Mouse (Mus musculus): ENCODE data around the gene Sf3a3. TPM values are rescaled to one million over a fixed set of nuclear protein-coding genes. Genes with fewer than 3 reads are reported as not detected.
A peak's percentile ranks its signal among the peaks of the same experiment; 100 is the strongest.

Sf3a3 gene
- total RNA-seq, 2 experiments from 2014 or later, result 33.0 to 35.6 TPM

GRCm38 (mm10) chr4:124683474-124683873 lies 31.1 kb upstream of the Sf3a3 start:
- TF ChIP-seq CTCF (IDR thresholded peaks at IDR 0.05), result no peak
- no peak for DNase-seq (ENCODE audit: extremely low spot score in 1 of 2, low spot score in 2 of 2)

GRCm38 (mm10) chr4:124685004-124685403 lies 29.6 kb upstream of the Sf3a3 start:
- intact Hi-C loops (cut with DNase I), result no loop called here
- Histone ChIP-seq H3K4me3 (no peak overlapping the region), H3K27ac (no peak overlapping the region)
- TF ChIP-seq CTCF (IDR thresholded peaks at IDR 0.05), result peak; percentile 40
- no peak for DNase-seq (ENCODE audit: extremely low spot score in 1 of 2, low spot score in 2 of 2)

More at GRCm38 (mm10) chr4:124683474-124683873, 31.1 kb upstream of the Sf3a3 start:
- Histone ChIP-seq H3K27ac (no peak overlapping the region), H3K4me3 (no peak overlapping the region)
- intact Hi-C loops (cut with DNase I), result no loop called here

- no peak overlapping the region for H3K4me3 ChIP-seq
- no peak for DNase-seq (ENCODE audit: extremely low spot score in 1 of 2, low spot score in 2 of 2)
- intact Hi-C loops (cut with DNase I), result no loop called here
- no peak for TF ChIP-seq CTCF (IDR thresholded peaks at IDR 0.05)
- H3K27ac ChIP-seq, result no peak overlapping the region
Measured at GRCm38 (mm10) chr4:124685453-124685852, 29.1 kb upstream of the Sf3a3 start.

DNA sequence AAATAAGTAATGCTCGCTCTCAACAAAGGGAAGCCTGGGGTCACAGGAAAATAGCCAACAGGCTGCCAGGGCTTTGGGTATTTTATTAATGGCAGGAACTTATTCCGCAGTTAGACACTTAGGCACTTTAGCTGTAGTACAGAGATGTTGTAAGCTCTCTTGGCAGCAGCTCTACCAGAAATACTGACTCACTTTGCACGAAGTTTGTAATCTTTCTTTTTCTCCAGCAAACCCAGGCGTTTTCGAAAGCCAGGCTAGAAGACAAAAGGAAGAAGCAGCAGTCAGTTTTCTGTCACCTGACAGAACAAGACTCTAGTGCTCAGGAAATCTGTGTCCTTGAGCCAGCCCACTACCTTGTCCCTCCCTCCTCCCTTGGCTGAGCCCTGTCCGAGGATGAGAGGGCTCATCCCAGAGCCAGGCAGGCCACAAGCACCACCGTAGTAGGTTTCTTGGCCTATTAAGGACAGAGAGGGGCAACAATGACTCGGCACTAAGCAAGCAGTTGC lies 28.6 kb upstream of the Sf3a3 start:
- no peak for TF ChIP-seq CTCF (IDR thresholded peaks at IDR 0.05)
- no peak for DNase-seq (ENCODE audit: extremely low spot score in 1 of 2, low spot score in 2 of 2)
- intact Hi-C loops (cut with DNase I), result no loop called here
- H3K4me3 ChIP-seq, result no peak overlapping the region
- no peak overlapping the region for H3K27ac ChIP-seq

DNA sequence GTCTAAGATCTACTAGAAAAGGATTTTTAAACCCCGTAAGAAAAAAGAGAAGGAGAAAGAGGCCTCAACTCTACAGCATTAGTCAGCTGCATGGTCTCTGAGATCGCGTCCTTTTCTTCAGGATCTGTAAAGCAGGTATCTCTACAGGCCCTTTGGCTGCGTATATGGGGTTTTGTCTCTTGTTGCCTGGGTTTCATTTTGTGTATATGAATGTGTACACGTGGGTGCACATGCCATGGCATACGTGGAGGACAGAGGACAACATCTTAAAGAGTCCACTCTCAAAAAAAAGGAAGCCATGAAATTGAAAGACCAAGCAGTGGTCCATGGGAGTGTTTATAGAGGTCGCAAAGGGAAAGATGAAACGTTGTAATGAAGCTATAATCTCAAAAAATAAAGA lies 23.1 kb upstream of the Sf3a3 start:
- no peak for TF ChIP-seq CTCF (IDR thresholded peaks at IDR 0.05)
- intact Hi-C loops (cut with DNase I), result no loop called here
- DNase-seq (ENCODE audit: extremely low spot score in 1 of 2, low spot score in 2 of 2), result no peak
- H3K4me3 ChIP-seq, result no peak overlapping the region
- no peak overlapping the region for H3K27ac ChIP-seq

GRCm38 (mm10) chr4:124692416-124692861 lies 22.1 kb upstream of the Sf3a3 start:
- no peak for TF ChIP-seq CTCF (IDR thresholded peaks at IDR 0.05)
- no peak overlapping the region for H3K27ac ChIP-seq
- intact Hi-C loops (cut with DNase I), result no loop called here
- H3K4me3 ChIP-seq, result peak overlapping the region; percentile 88
- DNase-seq (ENCODE audit: extremely low spot score in 1 of 2, low spot score in 2 of 2), result no peak

- Histone ChIP-seq H3K27ac (peak within 1 kb of the TSS; percentile 79), H3K4me3 (peak within 1 kb of the TSS; percentile 88)
- no peak for TF ChIP-seq CTCF (IDR thresholded peaks at IDR 0.05)
- DNase-seq (ENCODE audit: extremely low spot score in 1 of 2, low spot score in 2 of 2), result peak; percentile 79 to 84
- intact Hi-C loops (cut with DNase I), result no loop called here
Measured at GRCm38 (mm10) chr4:124693135-124693894, 21.3 kb upstream of the Sf3a3 start, which contains the start of gene Utp11. Utp11 (minus strand) TSS chr4:124693600.

- Histone ChIP-seq H3K4me3 (no peak overlapping the region), H3K27ac (no peak overlapping the region)
- no peak for DNase-seq (ENCODE audit: extremely low spot score in 1 of 2, low spot score in 2 of 2)
- TF ChIP-seq CTCF (IDR thresholded peaks at IDR 0.05), result no peak
- intact Hi-C loops (cut with DNase I), result no loop called here
Measured at GRCm38 (mm10) chr4:124694572-124694971, 20.0 kb upstream of the Sf3a3 start.

- DNase-seq (ENCODE audit: extremely low spot score in 1 of 2, low spot score in 2 of 2), result no peak
- Histone ChIP-seq H3K27ac (no peak overlapping the region), H3K4me3 (no peak overlapping the region)
- intact Hi-C loops (cut with DNase I), result no loop called here
- no peak for TF ChIP-seq CTCF (IDR thresholded peaks at IDR 0.05)
Measured at GRCm38 (mm10) chr4:124695786-124696516, 18.6 kb upstream of the Sf3a3 start.

- no peak overlapping the region for H3K27ac ChIP-seq
- no peak for DNase-seq (ENCODE audit: extremely low spot score in 1 of 2, low spot score in 2 of 2)
- no peak for TF ChIP-seq CTCF (IDR thresholded peaks at IDR 0.05)
- intact Hi-C loops (cut with DNase I), result no loop called here
- no peak overlapping the region for H3K4me3 ChIP-seq
Measured at GRCm38 (mm10) chr4:124699791-124700190, 14.8 kb upstream of the Sf3a3 start.

GRCm38 (mm10) chr4:124700248-124700971 lies 14.2 kb upstream of the Sf3a3 start, which contains the start of gene Fhl3:
Fhl3 (plus strand) TSS chr4:124700701.
- Histone ChIP-seq H3K27ac (peak within 1 kb of the TSS; percentile 18; the same call in 1 of the 2 replicates), H3K4me3 (peak within 1 kb of the TSS; percentile 57)
- no peak for TF ChIP-seq CTCF (IDR thresholded peaks at IDR 0.05)
- no peak for DNase-seq (ENCODE audit: extremely low spot score in 1 of 2, low spot score in 2 of 2)
- intact Hi-C loops (cut with DNase I), result no loop called here
